Mouse (Mus musculus): ENCODE measurements around the gene Aqp3.

DNA sequence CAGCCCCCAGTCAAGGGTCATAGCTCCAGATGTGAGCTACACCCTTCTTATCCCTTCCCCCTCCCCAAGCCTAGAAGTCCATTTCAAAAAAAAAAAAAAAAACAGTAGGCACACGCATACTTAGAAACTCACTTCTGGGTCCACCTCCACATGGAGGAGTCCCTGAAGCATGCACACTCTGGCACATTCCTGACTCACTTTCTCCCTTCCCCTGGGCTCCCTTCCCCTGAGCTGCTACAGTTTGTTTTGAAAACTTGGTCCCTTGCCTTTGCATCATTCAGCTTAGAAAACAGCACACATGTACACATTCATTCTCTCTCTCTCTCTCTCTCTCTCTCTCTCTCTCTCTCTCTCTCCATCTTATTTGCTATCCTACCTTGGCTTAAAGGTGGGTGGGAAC, 5.0 kb downstream of the Aqp3 start:
- TF ChIP-seq EP300 (IDR thresholded peaks at IDR 0.05; ENCODE audit: low read length) (no peak), NRF1 (IDR thresholded peaks at IDR 0.05; ENCODE audit: low read depth, low read length) (no peak), CTCF (conservative IDR thresholded peaks at IDR 0.05 in 1 of 2, IDR thresholded peaks at IDR 0.05 in 1 of 2; ENCODE audit: low read depth in 2 of 2, low read length in 2 of 2) (no peak), MEF2A (IDR thresholded peaks at IDR 0.05; ENCODE audit: borderline replicate concordance, low read depth, low read length) (no peak), USF2 (conservative IDR thresholded peaks at IDR 0.05; ENCODE audit: low read depth, low read length) (no peak)

Data from CH12.LX (cell line).